In genomic region chr8:122976046-122976445, GRCm38 (mm10) we compare ENCODE assay signal across 29 mouse cellular contexts.
A peak's percentile ranks its signal among the peaks of the same experiment; 100 is the strongest.
DNase-seq lines count a peak whose midpoint lies in the region; ATAC-seq and TF ChIP-seq lines count a peak whose summit lies in the region.
"Had no signal": no experiment of that assay in that cellular context is flagged by ENCODE, and none has a peak within 500 bp of the region (broad histone marks: within the 10 kb centered on the region; RNA-seq: fewer than 3 reads in every experiment).

No protein-coding gene starts in this region.

- TF ChIP-seq EP300 in MEL (IDR thresholded peaks at IDR 0.05; ENCODE audit: low read depth in 1 of 2, low read length in 2 of 2) = peak; percentile 60 to 75

- H3K4me1 ChIP-seq in liver, adult 2 months (ENCODE audit: control insufficient read depth, insufficient read depth, low read length) = peaks cover 20% of the 10 kb centered on the region
- H3K4me1 ChIP-seq in liver, embryonic 11.5 days (replicated peaks; ENCODE audit: control insufficient read depth, insufficient read depth, low read length) = peaks cover 27% of the 10 kb centered on the region
- peaks cover 16 to 19% of the 10 kb centered on the region in 2 experiments for H3K4me1 ChIP-seq in MEL (ENCODE audit: control insufficient read depth in 1 of 2, insufficient read depth in 2 of 2, low read length in 2 of 2)
- H3K4me1 ChIP-seq in midbrain, embryonic 14.5 days (ENCODE audit: control insufficient read depth, insufficient read depth, low read length) = no peaks in the 10 kb centered on the region

- DNase-seq in liver, adult 2 months (ENCODE audit: extremely low read depth, low read depth, low spot score) = peak; percentile 81
- no peak for DNase-seq in liver, embryonic 11.5 days (ENCODE audit: low spot score)
- DNase-seq in MEL (ENCODE audit: low read depth, low spot score) = peak; percentile 92
- DNase-seq in adipocyte (ENCODE audit: low spot score) = peak; percentile 23
- no peak for DNase-seq in layer of hippocampus, adult 8-10 months (ENCODE audit: low spot score in 2 of 2)
- DNase-seq in midbrain, embryonic 14.5 days = no peak
- DNase-seq: adrenal gland, adult 2 months; cerebellum, adult 11 months; cerebellum, adult 9-11 months; gastrocnemius, postnatal 36 days; heart, postnatal 10 days; kidney, adult 18-20 months; kidney, postnatal 10 days; left cerebral cortex, postnatal 4 days; lung, embryonic 14.5 days; lung, postnatal 4 days; right cerebral cortex, postnatal 14 days; thymus, adult 2 months; thymus, postnatal 4 days had no signal

- H3K4me2 ChIP-seq in liver, embryonic 11.5 days = no peak overlapping the region
- H3K4me2 ChIP-seq in midbrain, embryonic 14.5 days (ENCODE audit: low read length) = no peak overlapping the region
- H3K4me2 ChIP-seq: forebrain, embryonic 12.5 days; heart, embryonic 11.5 days; hindbrain, embryonic 13.5 days; limb, embryonic 15.5 days; lung, embryonic 14.5 days; midbrain, embryonic 11.5 days; neural tube, embryonic 15.5 days had no signal

- 28% methylated on average over 4 of the region's 4 CpGs for WGBS in liver, adult 2 months
- 77% methylated on average over 4 of the region's 4 CpGs for WGBS in liver, embryonic 11.5 days
- over 99% methylated on average over 4 of the region's 4 CpGs for WGBS in midbrain, embryonic 14.5 days

- no peak for TF ChIP-seq RAD21 in MEL (IDR thresholded peaks at IDR 0.05; ENCODE audit: low read depth, low read length)

- H3K9ac ChIP-seq in liver, adult 2 months (ENCODE audit: low read depth, low read length) = no peak overlapping the region
- H3K9ac ChIP-seq in liver, embryonic 11.5 days (ENCODE audit: low read depth, low read length) = no peak overlapping the region
- no peak overlapping the region for H3K9ac ChIP-seq in MEL (ENCODE audit: control insufficient read depth, low read depth, low read length, poor library complexity, severe bottlenecking)
- H3K9ac ChIP-seq in midbrain, embryonic 14.5 days (replicated peaks; ENCODE audit: low read length) = no peak overlapping the region
- H3K9ac ChIP-seq: forebrain, embryonic 12.5 days; hindbrain, embryonic 13.5 days; limb, embryonic 15.5 days; lung, embryonic 14.5 days; neural tube, embryonic 15.5 days had no signal

- TF ChIP-seq POLR2A in liver, adult 2 months (IDR thresholded peaks at IDR 0.05; ENCODE audit: extremely low read depth, insufficient read depth, low read length) = no peak
- no peak for TF ChIP-seq POLR2A in MEL (IDR thresholded peaks at IDR 0.05; ENCODE audit: control insufficient read depth in 1 of 2, insufficient read depth in 1 of 2, low read depth in 1 of 2, low read length in 2 of 2, poor library complexity in 1 of 2)

- H3K27me3 ChIP-seq in liver, adult 2 months (ENCODE audit: control insufficient read depth, insufficient read depth, low read length) = no peaks in the 10 kb centered on the region
- no peaks in the 10 kb centered on the region for H3K27me3 ChIP-seq in liver, embryonic 11.5 days (replicated peaks; ENCODE audit: control insufficient read depth, insufficient read depth, low read length)
- H3K27me3 ChIP-seq in MEL (ENCODE audit: control insufficient read depth in 1 of 2, insufficient read depth in 2 of 2, low read length in 2 of 2) = no peaks in the 10 kb centered on the region
- H3K27me3 ChIP-seq in midbrain, embryonic 14.5 days (ENCODE audit: control insufficient read depth, insufficient read depth, low read length) = no peaks in the 10 kb centered on the region
- H3K27me3 ChIP-seq: forebrain, embryonic 12.5 days; hindbrain, embryonic 13.5 days; limb, embryonic 15.5 days; neural tube, embryonic 15.5 days; Patski had no signal

- TF ChIP-seq CTCF in liver, adult 2 months (IDR thresholded peaks at IDR 0.05; ENCODE audit: low read depth, low read length) = no peak
- TF ChIP-seq CTCF in MEL (IDR thresholded peaks at IDR 0.05 in 2 of 3, conservative IDR thresholded peaks at IDR 0.05 in 1 of 3; ENCODE audit: control insufficient read depth in 1 of 3, insufficient read depth in 1 of 3, low read depth in 2 of 3, low read length in 3 of 3, poor library complexity in 1 of 3, severe bottlenecking in 1 of 3) = no peak

- peak overlapping the region; percentile 42; the same call in 1 of the 2 replicates for H3K27ac ChIP-seq in liver, adult 2 months (replicated peaks; ENCODE audit: insufficient read depth, low read depth, low read length)
- H3K27ac ChIP-seq in liver, embryonic 11.5 days (ENCODE audit: low read depth, low read length) = no peak overlapping the region
- H3K27ac ChIP-seq in MEL (ENCODE audit: control insufficient read depth, low read depth, low read length) = peak overlapping the region; percentile 12; the same call in 1 of the 2 replicates
- H3K27ac ChIP-seq in midbrain, embryonic 14.5 days (replicated peaks; ENCODE audit: low read depth, low read length) = no peak overlapping the region
- H3K27ac ChIP-seq: forebrain, embryonic 12.5 days; hindbrain, embryonic 13.5 days; limb, embryonic 15.5 days; neural tube, embryonic 15.5 days; stomach, postnatal 0 days had no signal

- ATAC-seq in liver, embryonic 11.5 days (replicated peaks; ENCODE audit: low FRiP score) = no peak
- peak; percentile 56 for ATAC-seq in megakaryocyte progenitor cell, adult 5-6 weeks (replicated peaks; ENCODE audit: poor library complexity)
- ATAC-seq in midbrain, embryonic 14.5 days (ENCODE audit: low FRiP score, low TSS enrichment) = no peak
- ATAC-seq: inflammation-experienced regulatory T-cells, adult 6 months; Patski had no signal

- peaks cover 8% of the 10 kb centered on the region; the same call in 1 of the 2 replicates for H3K36me3 ChIP-seq in liver, adult 2 months (ENCODE audit: control insufficient read depth, insufficient read depth, low read length)
- no peaks in the 10 kb centered on the region; the same call in 1 of the 2 replicates for H3K36me3 ChIP-seq in liver, embryonic 11.5 days (ENCODE audit: control insufficient read depth, insufficient read depth, low read length)
- peaks cover 17 to 31% of the 10 kb centered on the region in 2 experiments for H3K36me3 ChIP-seq in MEL (ENCODE audit: control insufficient read depth in 1 of 2, insufficient read depth in 2 of 2, low read length in 2 of 2)
- H3K36me3 ChIP-seq in midbrain, embryonic 14.5 days (ENCODE audit: control insufficient read depth, insufficient read depth, low read length) = no peaks in the 10 kb centered on the region
- H3K36me3 ChIP-seq: forebrain, embryonic 12.5 days; hindbrain, embryonic 13.5 days; neural tube, embryonic 15.5 days had no signal

- no peaks in the 10 kb centered on the region for H3K9me3 ChIP-seq in liver, embryonic 11.5 days (ENCODE audit: control insufficient read depth, low read length)
- H3K9me3 ChIP-seq in MEL (replicated peaks; ENCODE audit: insufficient read depth, low read length) = no peaks in the 10 kb centered on the region
- H3K9me3 ChIP-seq in midbrain, embryonic 14.5 days (ENCODE audit: control insufficient read depth, low read length) = no peaks in the 10 kb centered on the region
- H3K9me3 ChIP-seq: forebrain, embryonic 12.5 days; hindbrain, embryonic 13.5 days; limb, embryonic 15.5 days; neural tube, embryonic 15.5 days had no signal

- no peak overlapping the region for H3K4me3 ChIP-seq in liver, adult 2 months (ENCODE audit: insufficient read depth, low read depth, low read length)
- no peak overlapping the region for H3K4me3 ChIP-seq in liver, embryonic 11.5 days (ENCODE audit: low read depth, low read length)
- H3K4me3 ChIP-seq in MEL (ENCODE audit: control insufficient read depth in 1 of 2, insufficient read depth in 1 of 2, low read depth in 2 of 2, low read length in 2 of 2) = no peak overlapping the region
- no peak overlapping the region for H3K4me3 ChIP-seq in midbrain, embryonic 14.5 days (replicated peaks; ENCODE audit: low read depth, low read length)
- H3K4me3 ChIP-seq: forebrain, embryonic 12.5 days; hindbrain, embryonic 13.5 days; limb, embryonic 15.5 days; neural tube, embryonic 15.5 days had no signal

- H3K79me2 ChIP-seq in liver, adult 2 months (ENCODE audit: control insufficient read depth, insufficient read depth, low read length) = peaks cover 62% of the 10 kb centered on the region
- H3K79me2 ChIP-seq in MEL (ENCODE audit: control insufficient read depth, insufficient read depth, low read length, poor library complexity) = peaks cover 69% of the 10 kb centered on the region

TF ChIP-seq in MEL, 35 proteins besides CTCF, POLR2A, EP300 and RAD21 (continues in another document):
- TF ChIP-seq MEF2A (IDR thresholded peaks at IDR 0.05; ENCODE audit: extremely low read depth, insufficient replicate concordance, low read depth, low read length, poor library complexity, severe bottlenecking) (peak; percentile 57; the same call in 1 of the 2 replicates), MAFK (IDR thresholded peaks at IDR 0.05; ENCODE audit: borderline replicate concordance, low read depth, low read length) (peak; percentile 87), ZMIZ1 (IDR thresholded peaks at IDR 0.05; ENCODE audit: low read depth, low read length) (no peak), GABPA (IDR thresholded peaks at IDR 0.05; ENCODE audit: low read depth, low read length) (peak; percentile 95), ZNF384 (IDR thresholded peaks at IDR 0.05; ENCODE audit: low read depth, low read length) (peak; percentile 82), CHD2 (IDR thresholded peaks at IDR 0.05; ENCODE audit: low read length) (no peak), POLR2AphosphoS5 (IDR thresholded peaks at IDR 0.05; ENCODE audit: borderline replicate concordance, low read depth, low read length) (no peak), JUND (IDR thresholded peaks at IDR 0.05; ENCODE audit: low read depth, low read length) (no peak), MAX (IDR thresholded peaks at IDR 0.05; ENCODE audit: low read length) (no peak), TBP (IDR thresholded peaks at IDR 0.05; ENCODE audit: low read depth, low read length) (no peak), MYC (IDR thresholded peaks at IDR 0.05; ENCODE audit: low read depth, low read length) (no peak), E2F4 (IDR thresholded peaks at IDR 0.05; ENCODE audit: borderline replicate concordance, low read depth, low read length) (no peak), TCF12 (IDR thresholded peaks at IDR 0.05; ENCODE audit: low read depth, low read length) (no peak; the same call in 1 of the 2 replicates), HCFC1 (IDR thresholded peaks at IDR 0.05; ENCODE audit: low read depth, low read length) (no peak), UBTF (IDR thresholded peaks at IDR 0.05; ENCODE audit: borderline replicate concordance, insufficient read depth, low read depth, low read length) (no peak), ZC3H11A (IDR thresholded peaks at IDR 0.05; ENCODE audit: low read depth, low read length) (no peak), GATA1 (IDR thresholded peaks at IDR 0.05; ENCODE audit: low read depth, low read length) (peak; percentile 58), MYB (IDR thresholded peaks at IDR 0.05; ENCODE audit: low read depth, low read length) (no peak), NELFE (IDR thresholded peaks at IDR 0.05; ENCODE audit: low read depth, low read length) (no peak), KAT2A (conservative IDR thresholded peaks at IDR 0.05; ENCODE audit: low read depth, low read length) (no peak), TAL1 (IDR thresholded peaks at IDR 0.05; ENCODE audit: low read length) (no peak), ETS1 (IDR thresholded peaks at IDR 0.05; ENCODE audit: low read depth, low read length) (peak; percentile 77)

Comparison
In these comparisons a context has a peak if more than half of its experiments do, and no peak if none do; other contexts are left out.
1. DNase-seq: peak in liver, adult 2 months (single experiment), MEL (single experiment) and adipocyte (single experiment); none in liver, embryonic 11.5 days (single experiment), layer of hippocampus, adult 8-10 months (0 of 2) and midbrain, embryonic 14.5 days (single experiment).
2. H3K27ac ChIP-seq: peak in liver, adult 2 months (single experiment) and MEL (single experiment); none in liver, embryonic 11.5 days (single experiment) and midbrain, embryonic 14.5 days (single experiment).